Mouse (Mus musculus) myocyte (in vitro differentiated cells): ENCODE measurements at regions not wholly inside any gene's neighbourhood (a gene's known extent, or its start where the extent isn't known, plus 50 kb on each side); places are given as distances from the start of the nearest gene placed in this dataset.

Source experiments
- CEBPB ChIP-seq: IDR thresholded peaks from 2 replicates; pipeline ENCODE4 v1.6.1; 2011; ENCODE audit warnings: mild to moderate bottlenecking, moderate library complexity; ENCODE audit not compliant: poor library complexity, insufficient read depth, severe bottlenecking
- E2F4 ChIP-seq: IDR thresholded peaks from one replicate; pipeline ENCODE4 v1.6.1; 2011; ENCODE audit warnings: mild to moderate bottlenecking, control low read depth, moderate library complexity; ENCODE audit not compliant: insufficient read depth
- MAX ChIP-seq: IDR thresholded peaks from one replicate; pipeline ENCODE4 v1.6.1; 2011; ENCODE audit warnings: low read depth, mild to moderate bottlenecking, control low read depth
- POLR2A ChIP-seq: IDR thresholded peaks from one replicate; pipeline ENCODE4 v1.6.1; 2011; ENCODE audit warnings: low read depth, mild to moderate bottlenecking, control low read depth, moderate library complexity; ENCODE audit not compliant: insufficient read length
- POLR2AphosphoS2 ChIP-seq: IDR thresholded peaks from one replicate; pipeline ENCODE4 v1.6.1; 2011; ENCODE audit warnings: low read depth, control low read depth; ENCODE audit not compliant: insufficient read length
- REST ChIP-seq: IDR thresholded peaks from one replicate; pipeline ENCODE4 v1.6.1; 2011; ENCODE audit warnings: mild to moderate bottlenecking, control low read depth, moderate library complexity; ENCODE audit not compliant: insufficient read depth, insufficient read length
- SRF ChIP-seq: IDR thresholded peaks from one replicate; pipeline ENCODE4 v1.6.1; 2011; ENCODE audit warnings: low read depth; ENCODE audit not compliant: control insufficient read depth, insufficient read length
- USF1 ChIP-seq: IDR thresholded peaks from one replicate; pipeline ENCODE4 v1.6.1; 2011; ENCODE audit warnings: low read depth, mild to moderate bottlenecking, control low read depth, moderate library complexity

- TF ChIP-seq POLR2A (no peak), SRF (no peak), POLR2AphosphoS2 (no peak), USF1 (no peak), MAX (no peak), E2F4 (no peak), REST (no peak), CEBPB (no peak)
Measured at GRCm38 (mm10) chr14:37279356-37279755, 144.3 kb upstream of the Ghitm start.
